Comparison of ENCODE assay signal across 7 mouse cellular contexts in the genomic region with DNA sequence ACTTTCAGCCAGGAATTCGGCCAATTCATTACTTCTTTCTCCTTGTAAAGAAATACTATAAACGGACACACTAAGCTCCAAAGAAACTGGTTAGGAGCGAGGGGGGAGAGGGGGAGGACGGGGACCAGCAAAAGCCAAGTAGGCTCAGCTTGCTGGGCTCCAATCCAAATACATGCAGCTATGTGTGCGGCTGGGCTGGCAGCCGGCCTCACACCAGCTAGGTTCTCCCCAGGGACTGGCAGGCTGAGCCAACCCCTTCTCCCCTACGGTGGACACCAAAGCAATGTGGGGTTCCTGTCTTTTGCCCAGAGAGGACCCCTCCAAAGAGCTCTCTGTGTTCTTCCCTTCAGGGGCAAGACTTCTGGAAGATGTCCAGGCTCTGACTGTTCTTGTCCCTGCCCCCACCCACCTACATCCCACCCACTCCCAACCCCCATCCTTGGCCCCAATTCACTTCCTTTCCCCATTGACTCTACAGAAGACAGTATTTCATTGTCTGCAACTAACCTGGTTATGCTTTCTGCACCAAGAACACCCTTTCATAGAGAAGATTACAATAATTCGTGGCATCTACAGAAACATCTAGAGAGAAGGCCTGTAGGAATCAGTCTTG.
DNase-seq lines count a peak whose midpoint lies in the region; ATAC-seq and TF ChIP-seq lines count a peak whose summit lies in the region.

No protein-coding gene starts in this region.

- intact Hi-C loops in left cerebral cortex, postnatal 36 days (cut with DNase I), result no loop called here

- H3K27me3 ChIP-seq in hindbrain, embryonic 14.5 days (ENCODE audit: control insufficient read depth, insufficient read depth, low read length), result no peaks in the 10 kb centered on the region

- ATAC-seq in hindbrain, embryonic 14.5 days (ENCODE audit: low FRiP score), result peak; percentile 84
- no peak for ATAC-seq in monocyte, adult 5-6 weeks (replicated peaks; ENCODE audit: insufficient number of reproducible peaks, low FRiP score, low TSS enrichment, poor library complexity, severe bottlenecking)

- H3K4me1 ChIP-seq in hindbrain, embryonic 14.5 days (replicated peaks; ENCODE audit: control insufficient read depth, insufficient read depth, low read length), result peaks cover 31% of the 10 kb centered on the region
- peaks cover 11% of the 10 kb centered on the region for H3K4me1 ChIP-seq in olfactory bulb, adult 2 months (ENCODE audit: control insufficient read depth, insufficient read depth, low read length)

- no peak for TF ChIP-seq POLR2A in olfactory bulb, adult 2 months (IDR thresholded peaks at IDR 0.05; ENCODE audit: insufficient read depth, low read depth, low read length)

- no peaks in the 10 kb centered on the region for H3K9me3 ChIP-seq in hindbrain, embryonic 14.5 days (ENCODE audit: control insufficient read depth, low read length)

- DNase-seq in adrenal gland, adult 2 months, result peak; percentile 55
- peak; percentile 32 for DNase-seq in cerebellum, adult 11-12 months
- DNase-seq in gastrocnemius, adult 18-20 months (ENCODE audit: low spot score), result peak; percentile 80
- peak; percentile 72 for DNase-seq in hindbrain, embryonic 14.5 days (ENCODE audit: low spot score)
- DNase-seq in left cerebral cortex, postnatal 36 days (ENCODE audit: low spot score in 2 of 2), result peak; percentile 25 to 26

- no peak overlapping the region for H3K4me3 ChIP-seq in hindbrain, embryonic 14.5 days (replicated peaks; ENCODE audit: low read length)
- no peak overlapping the region for H3K4me3 ChIP-seq in olfactory bulb, adult 2 months (ENCODE audit: insufficient read depth, low read depth, low read length)

- no peak overlapping the region for H3K9ac ChIP-seq in hindbrain, embryonic 14.5 days

- H3K4me2 ChIP-seq in hindbrain, embryonic 14.5 days (replicated peaks), result no peak overlapping the region

- WGBS in hindbrain, embryonic 14.5 days, result 43% methylated on average over 8 of the region's 8 CpGs
- 39% methylated on average over 8 of the region's 8 CpGs for WGBS in olfactory bulb, adult 2 months

- H3K27ac ChIP-seq in hindbrain, embryonic 14.5 days, result peak overlapping the region; percentile 82
- 0 out of 2 replicates have a peak overlapping the region, but pooled peaks have one; percentile 39 for H3K27ac ChIP-seq in olfactory bulb, adult 2 months (ENCODE audit: insufficient read depth, low read depth, low read length)

- TF ChIP-seq CTCF in olfactory bulb, adult 2 months (IDR thresholded peaks at IDR 0.05; ENCODE audit: insufficient read depth, low read depth, low read length), result no peak

- H3K36me3 ChIP-seq in hindbrain, embryonic 14.5 days (replicated peaks; ENCODE audit: control insufficient read depth, insufficient read depth), result no peaks in the 10 kb centered on the region

Comparison
In these comparisons a context has a peak if more than half of its experiments do, and no peak if none do; other contexts are left out.
1. DNase-seq: peak in every context shown above with its lines; median percentile 80 in gastrocnemius, adult 18-20 months; 72 in hindbrain, embryonic 14.5 days; 55 in adrenal gland, adult 2 months; 32 in cerebellum, adult 11-12 months; 26 in left cerebral cortex, postnatal 36 days.